Mouse (Mus musculus) limb, embryonic 11.5 days (tissue): ENCODE measurements at regions not wholly inside any gene's neighbourhood (a gene's known extent, or its start where the extent isn't known, plus 50 kb on each side); places are given as distances from the start of the nearest gene placed in this dataset.
"Not testable (repeated sequence)": the region's sequence is repeated elsewhere in the genome, so short reads cannot be mapped to it uniquely, and the experiment has no call there.

Experiments used
- ATAC-seq: fragments of 200-750 bp; cut with Nextera tagmentation; 2 replicates; pipeline ENCODE4 v1.8.0; 2017; ENCODE audit warnings: low read depth; ENCODE audit not compliant: insufficient number of reproducible peaks, low FRiP score, low TSS enrichment
- DNase-seq: peaks from one replicate; pipeline ENCODE4 v3.0.0-alpha.2; 2015; ENCODE audit warnings: low spot score
- H3K27ac ChIP-seq: fragments of 300-500 bp; sonication (generic); replicated peaks from 2 replicates; pipeline ENCODE4 v1.5.1; 2014; ENCODE audit warnings: low read depth, mild to moderate bottlenecking, low read length
- H3K27me3 ChIP-seq: fragments of 300-500 bp; sonication (generic); 2 replicates; pipeline ENCODE4 v1.6.1; 2014; ENCODE audit warnings: mild to moderate bottlenecking, low read length, mixed read lengths; ENCODE audit not compliant: control insufficient read depth, insufficient read depth
- H3K36me3 ChIP-seq: fragments of 300-500 bp; sonication (generic); 2 replicates; pipeline ENCODE4 v1.6.1; 2014; ENCODE audit warnings: mild to moderate bottlenecking, low read length, moderate library complexity, mixed read lengths; ENCODE audit not compliant: control insufficient read depth, insufficient read depth
- H3K4me1 ChIP-seq: fragments of 300-500 bp; sonication (generic); 2 replicates; pipeline ENCODE4 v1.6.1; 2014; ENCODE audit warnings: low read length, mixed read lengths; ENCODE audit not compliant: control insufficient read depth, insufficient read depth
- H3K4me2 ChIP-seq: fragments of 300-500 bp; sonication (generic); 2 replicates; pipeline ENCODE4 v1.6.1; 2014; ENCODE audit warnings: low read depth, mild to moderate bottlenecking, moderate library complexity; ENCODE audit not compliant: severe bottlenecking
- H3K4me3 ChIP-seq: fragments of 300-500 bp; sonication (generic); 2 replicates; pipeline ENCODE4 v1.5.1; 2014; ENCODE audit warnings: low read depth, low read length
- H3K9ac ChIP-seq: fragments of 300-500 bp; sonication (generic); 2 replicates; pipeline ENCODE4 v1.6.1; 2014; ENCODE audit warnings: mild to moderate bottlenecking, low read length
- H3K9me3 ChIP-seq: fragments of 300-500 bp; sonication (generic); 2 replicates; pipeline ENCODE4 v1.6.1; 2016; ENCODE audit warnings: low read length; ENCODE audit not compliant: control insufficient read depth
- WGBS: fragments of 180-500 bp; shearing (Covaris S2); extraction: QIAGEN DNeasy Blood & Tissue Kit; methylation state at CpG from one replicate; pipeline ENCODE4 v1.1.7; 2014; 5-methylcytosine and 5-hydroxymethylcytosine counted together

DNA sequence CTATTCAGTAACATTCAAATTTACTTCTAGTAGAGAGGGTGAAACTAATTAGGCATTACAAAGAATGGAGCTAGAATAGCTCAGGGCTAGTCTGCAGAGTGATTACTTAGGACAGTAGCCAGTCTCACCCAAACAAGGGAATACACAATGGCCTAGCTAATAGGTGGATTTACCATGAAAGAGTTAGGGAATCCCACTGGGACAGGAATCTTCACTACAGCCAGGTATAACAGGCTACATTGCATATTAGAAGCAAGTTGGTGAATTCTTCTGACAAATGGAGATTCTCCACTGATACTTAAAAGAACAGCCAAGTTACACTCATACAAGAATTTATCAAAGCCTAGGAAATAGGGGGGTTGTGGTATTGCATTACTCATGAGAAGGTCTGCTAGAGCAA is 670.2 kb upstream of the Chrm3 start:
- not testable (repeated sequence) for H3K27me3 ChIP-seq, H3K4me1 ChIP-seq, H3K4me2 ChIP-seq, H3K9ac ChIP-seq, ATAC-seq, DNase-seq, H3K9me3 ChIP-seq, H3K27ac ChIP-seq, H3K36me3 ChIP-seq, H3K4me3 ChIP-seq

DNA sequence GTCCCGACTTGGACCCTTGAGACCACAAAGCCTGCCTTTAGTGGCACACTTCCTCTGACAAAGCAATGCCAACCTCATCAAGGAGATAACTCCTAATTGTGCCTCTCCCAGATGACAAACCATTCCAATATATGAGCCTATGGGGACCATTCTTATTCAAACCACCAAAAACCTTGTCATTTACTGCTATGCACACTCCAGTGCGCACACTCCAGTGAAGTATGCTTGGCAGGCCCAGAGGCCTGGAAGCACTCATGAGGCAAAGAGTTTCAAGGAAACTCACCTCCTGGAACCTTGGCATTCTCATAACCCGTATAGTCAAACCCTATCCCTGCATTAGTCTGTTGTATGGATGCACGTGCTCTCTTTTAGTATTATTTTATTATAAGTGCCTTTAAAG is 669.7 kb upstream of the Chrm3 start:
- Histone ChIP-seq H3K9ac (no peak overlapping the region), H3K36me3 (no peaks in the 10 kb centered on the region), H3K4me2 (no peak overlapping the region), H3K27me3 (no peaks in the 10 kb centered on the region), H3K4me3 (no peak overlapping the region), H3K27ac (no peak overlapping the region), H3K4me1 (no peaks in the 10 kb centered on the region), H3K9me3 (no peaks in the 10 kb centered on the region)
- DNase-seq (no peak), ATAC-seq (no peak)
- 76% methylated on average over 4 of the region's 4 CpGs for WGBS

DNA sequence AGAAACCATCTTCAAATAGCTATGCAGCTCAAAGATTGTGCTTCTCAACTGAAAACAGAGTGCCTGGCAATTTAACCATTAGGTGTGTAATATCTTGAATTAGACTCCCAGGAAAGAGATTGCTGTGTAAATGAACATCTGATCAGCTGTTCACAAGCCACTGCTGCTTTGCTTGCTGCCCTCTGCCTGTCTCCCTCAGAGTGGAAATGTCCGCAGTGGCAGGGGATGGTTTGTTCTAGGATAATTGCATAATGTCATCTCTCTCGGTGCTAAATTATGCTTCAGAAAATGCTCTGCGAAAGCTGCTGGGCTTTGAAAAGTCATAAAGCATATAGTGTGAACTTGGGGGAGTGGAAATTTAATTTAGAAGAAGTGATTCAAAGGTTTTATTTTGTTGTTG is 665.3 kb upstream of the Chrm3 start:
- Histone ChIP-seq H3K27me3 (no peaks in the 10 kb centered on the region), H3K9me3 (no peaks in the 10 kb centered on the region), H3K4me1 (no peaks in the 10 kb centered on the region), H3K36me3 (no peaks in the 10 kb centered on the region), H3K27ac (no peak overlapping the region), H3K4me2 (no peak overlapping the region), H3K9ac (no peak overlapping the region), H3K4me3 (no peak overlapping the region)
- ATAC-seq: no peak
- DNase-seq: no peak
- 71% methylated on average over 3 of the region's 3 CpGs for WGBS

DNA sequence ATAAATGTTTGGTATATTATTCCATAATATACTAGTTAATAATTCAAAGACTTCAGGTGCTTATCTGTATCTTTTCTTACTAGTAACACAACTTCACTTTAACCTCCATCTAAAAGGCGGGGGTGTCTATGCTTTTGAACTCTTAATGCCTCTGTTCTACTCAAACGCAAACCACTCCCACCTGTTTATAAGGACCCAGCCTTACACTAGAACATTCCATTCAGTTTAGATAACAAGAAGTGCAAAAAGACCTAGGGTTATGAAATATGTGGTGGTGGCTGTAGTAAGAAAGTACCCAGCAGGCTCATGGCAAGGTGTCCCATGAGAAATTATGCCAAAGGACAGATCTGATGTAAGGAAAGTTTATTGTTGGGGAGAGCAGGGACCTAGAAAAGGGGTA is 663.8 kb upstream of the Chrm3 start:
- DNase-seq (no peak), ATAC-seq (no peak)
- Histone ChIP-seq H3K9ac (no peak overlapping the region), H3K27me3 (no peaks in the 10 kb centered on the region), H3K27ac (no peak overlapping the region), H3K4me1 (no peaks in the 10 kb centered on the region), H3K4me2 (no peak overlapping the region), H3K4me3 (no peak overlapping the region), H3K36me3 (no peaks in the 10 kb centered on the region), H3K9me3 (no peaks in the 10 kb centered on the region)
- WGBS: 90% methylated on average over 2 of the region's 2 CpGs

DNA sequence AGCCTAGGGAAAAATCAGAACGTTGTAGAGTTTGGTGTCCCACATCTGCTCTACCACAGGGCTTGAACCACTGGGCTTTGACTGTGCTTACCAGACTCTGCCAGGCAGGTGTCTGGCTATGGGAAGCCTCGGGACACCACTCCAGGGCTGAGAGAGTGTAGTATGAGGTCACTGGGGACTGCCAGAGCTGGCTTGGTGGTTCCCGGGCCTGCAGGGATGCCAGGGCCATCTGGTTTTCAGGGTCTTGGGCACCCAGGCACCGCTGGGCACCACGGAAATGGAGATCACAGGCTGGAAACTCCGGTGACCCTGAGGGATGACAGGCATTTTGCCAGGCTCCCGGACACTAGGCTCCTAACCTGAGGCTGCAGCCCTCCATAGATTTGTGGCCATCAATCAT is 656.9 kb upstream of the Chrm3 start:
- no peak for DNase-seq
- H3K36me3 ChIP-seq: no peaks in the 10 kb centered on the region
- 86% methylated on average over 7 of the region's 7 CpGs for WGBS
- no peaks in the 10 kb centered on the region for H3K27me3 ChIP-seq
- H3K27ac ChIP-seq: no peak overlapping the region
- H3K4me1 ChIP-seq: no peaks in the 10 kb centered on the region
- no peak overlapping the region for H3K9ac ChIP-seq
- H3K4me3 ChIP-seq: no peak overlapping the region
- H3K4me2 ChIP-seq: no peak overlapping the region
- H3K9me3 ChIP-seq: no peaks in the 10 kb centered on the region
- ATAC-seq: no peak

DNA sequence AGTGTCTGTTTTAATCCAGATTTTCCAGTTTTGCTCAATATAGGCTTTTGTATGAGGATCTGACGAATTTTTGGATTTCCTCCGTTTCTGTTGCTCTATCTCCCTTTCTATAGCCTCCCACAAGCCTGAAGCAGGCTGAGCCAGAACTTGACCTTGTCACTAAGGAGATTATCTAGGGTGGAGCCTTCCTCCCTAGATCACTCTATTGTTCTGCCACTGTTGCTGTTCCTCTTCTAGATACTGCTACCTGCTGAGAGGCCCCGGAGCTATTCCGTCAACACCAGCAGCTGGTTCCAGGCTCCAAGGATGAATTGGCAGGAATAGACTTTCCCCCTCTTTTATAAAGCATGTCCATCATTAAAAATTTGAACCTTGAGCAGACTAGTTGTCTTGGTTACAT is 644.7 kb upstream of the Chrm3 start:
- no peaks in the 10 kb centered on the region for H3K36me3 ChIP-seq
- no peak overlapping the region for H3K4me3 ChIP-seq
- H3K9ac ChIP-seq: no peak overlapping the region
- WGBS: 57% methylated on average over 4 of the region's 4 CpGs
- no peaks in the 10 kb centered on the region for H3K9me3 ChIP-seq
- DNase-seq (no peak), ATAC-seq (no peak)
- H3K27ac ChIP-seq: no peak overlapping the region
- H3K27me3 ChIP-seq: no peaks in the 10 kb centered on the region
- no peak overlapping the region for H3K4me2 ChIP-seq
- H3K4me1 ChIP-seq: no peaks in the 10 kb centered on the region

DNA sequence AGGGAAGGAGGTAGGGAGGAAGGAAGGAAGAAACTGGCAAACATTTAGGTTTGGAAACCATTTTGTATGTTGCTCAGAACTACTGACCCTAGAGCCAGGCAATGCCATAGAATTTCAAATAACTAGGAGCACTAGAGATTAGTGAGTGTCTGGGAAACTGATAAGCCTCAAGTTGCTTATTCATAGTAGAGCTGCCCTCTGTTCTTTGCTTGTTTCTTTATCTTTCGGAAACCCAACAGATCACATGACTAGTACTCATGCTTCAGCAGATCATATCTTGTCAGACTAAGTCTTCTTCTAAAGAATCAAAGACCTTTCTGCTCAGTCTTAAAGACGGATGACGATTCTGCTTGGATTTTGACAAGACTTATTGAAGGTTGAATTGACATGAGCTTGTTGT is 630.5 kb upstream of the Chrm3 start:
- no peaks in the 10 kb centered on the region for H3K4me1 ChIP-seq
- H3K27ac ChIP-seq: no peak overlapping the region
- H3K4me3 ChIP-seq: no peak overlapping the region
- DNase-seq: no peak
- H3K9me3 ChIP-seq: no peaks in the 10 kb centered on the region
- no peaks in the 10 kb centered on the region for H3K27me3 ChIP-seq
- WGBS: 93% methylated on average over 3 of the region's 3 CpGs
- H3K9ac ChIP-seq: no peak overlapping the region
- ATAC-seq: no peak
- no peaks in the 10 kb centered on the region for H3K36me3 ChIP-seq
- no peak overlapping the region for H3K4me2 ChIP-seq

DNA sequence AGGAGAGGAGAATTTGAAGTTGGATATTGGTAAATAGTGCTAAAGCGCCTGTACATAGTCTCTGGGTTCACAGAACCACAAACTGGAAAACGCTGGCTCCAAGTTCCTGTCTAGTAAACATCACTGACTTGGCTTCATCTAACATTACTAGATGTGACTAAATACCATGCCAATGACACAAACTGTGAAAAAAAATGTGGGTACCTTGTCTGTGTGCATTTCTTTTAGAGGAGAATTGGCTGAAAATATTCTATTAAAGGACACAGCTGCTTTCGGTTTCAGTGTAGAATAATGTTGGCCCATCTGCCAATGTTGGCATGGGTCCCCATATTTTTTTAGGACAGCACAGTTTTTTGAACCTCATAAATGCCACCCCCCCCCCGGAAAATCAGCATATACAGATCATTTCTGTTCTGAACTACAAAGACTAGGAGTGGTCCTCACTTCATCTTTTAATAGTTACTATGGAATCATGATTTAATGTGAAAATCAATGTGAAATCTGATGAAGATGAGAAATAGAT is 629.9 kb upstream of the Chrm3 start:
- Histone ChIP-seq H3K4me1 (no peaks in the 10 kb centered on the region), H3K4me2 (no peak overlapping the region), H3K9me3 (no peaks in the 10 kb centered on the region), H3K36me3 (no peaks in the 10 kb centered on the region), H3K27ac (no peak overlapping the region), H3K27me3 (no peaks in the 10 kb centered on the region), H3K4me3 (no peak overlapping the region), H3K9ac (no peak overlapping the region)
- no peak for DNase-seq
- WGBS: 89% methylated on average over 4 of the region's 4 CpGs
- no peak for ATAC-seq

DNA sequence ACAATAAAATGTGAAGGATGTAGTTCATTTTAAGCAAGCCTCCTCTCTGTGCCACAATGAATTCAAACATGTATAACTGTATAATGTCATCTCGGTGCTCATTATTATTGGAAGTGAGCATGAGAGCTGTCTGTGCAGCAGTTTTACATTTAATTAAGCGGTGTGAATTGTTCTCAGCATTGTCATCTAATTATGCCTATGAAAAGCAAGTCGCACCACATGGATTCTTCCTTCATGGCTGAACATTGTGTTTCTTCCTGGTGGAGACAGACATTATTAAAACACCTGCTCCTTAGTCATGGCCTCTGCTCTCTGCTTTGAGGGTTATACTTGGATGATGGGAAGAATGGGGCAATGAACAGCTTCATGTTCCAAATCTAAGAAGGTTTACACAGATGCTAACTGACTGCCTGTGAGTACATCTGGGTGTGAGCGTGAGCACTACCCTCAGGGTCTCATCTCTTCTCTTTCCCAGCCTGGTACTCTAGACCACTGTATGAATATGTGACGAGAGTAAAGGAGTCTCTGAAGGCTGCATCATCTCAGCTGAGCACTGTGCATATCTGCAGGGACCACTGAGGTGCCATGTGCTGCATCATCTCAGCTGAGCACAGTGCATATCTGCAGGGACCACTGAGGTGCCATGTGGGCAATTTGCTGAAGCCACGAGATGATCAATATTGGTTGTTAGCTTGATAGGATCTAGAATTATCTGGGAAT is 628.6 kb upstream of the Chrm3 start:
- H3K9ac ChIP-seq: no peak overlapping the region
- no peaks in the 10 kb centered on the region for H3K9me3 ChIP-seq
- no peak for DNase-seq
- H3K4me3 ChIP-seq: no peak overlapping the region
- H3K4me2 ChIP-seq: no peak overlapping the region
- no peak for ATAC-seq
- no peaks in the 10 kb centered on the region for H3K4me1 ChIP-seq
- H3K27me3 ChIP-seq: no peaks in the 10 kb centered on the region
- WGBS: 91% methylated on average over 6 of the region's 6 CpGs
- no peaks in the 10 kb centered on the region for H3K36me3 ChIP-seq
- H3K27ac ChIP-seq: no peak overlapping the region
